Mouse (Mus musculus) thymus, adult 2 months (tissue): ENCODE measurements around the gene Glt8d2.

Experiments
- CTCF ChIP-seq: fragments of 200-500 bp; IDR thresholded peaks from 2 replicates; pipeline ENCODE4 v1.5.1; 2012; ENCODE audit warnings: mild to moderate bottlenecking, control low read depth, low read length, moderate library complexity, borderline replicate concordance; ENCODE audit not compliant: control insufficient read depth, poor library complexity, insufficient read depth; ENCODE audit errors: extremely low read depth
- POLR2A ChIP-seq: fragments of 200-500 bp; IDR thresholded peaks from 2 replicates; pipeline ENCODE4 v1.6.1; 2012; ENCODE audit warnings: mild to moderate bottlenecking, low read length, control low read depth, moderate library complexity; ENCODE audit not compliant: control insufficient read depth, poor library complexity, insufficient read depth; ENCODE audit errors: extremely low read depth

- no peak for TF ChIP-seq CTCF
- no peak for TF ChIP-seq POLR2A
Observed at GRCm38 (mm10) chr10:82646083-82646482, 44.4 kb downstream of the Glt8d2 start.
